Mouse (Mus musculus) kidney, postnatal 36 days (tissue): ENCODE data around the gene AC140267.1.

ENCODE experiments used
- DNase-seq, 2 experiments: peaks; one replicate each; pipeline ENCODE4 v3.0.0; 2021 to 2022; ENCODE audit warnings: mixed read lengths in 2 of 2

AC140267.1 gene

GRCm38 (mm10) chr15:80263610-80264575 lies 28.3 kb downstream of the AC140267.1 start, which contains the start of gene Rps19bp1:
Rps19bp1 (minus strand) TSS chr15:80264315.
- DNase-seq = peak; percentile 88 to 93

- peak; percentile 89 to 91 for DNase-seq
These were observed 30.6 kb downstream of the AC140267.1 start for GRCm38 (mm10) chr15:80266281-80266680.

GRCm38 (mm10) chr15:80271858-80272396 lies 36.3 kb downstream of the AC140267.1 start:
- DNase-seq = no peak

- DNase-seq = no peak
These were observed 41.5 kb downstream of the AC140267.1 start for GRCm38 (mm10) chr15:80277107-80277506.

DNA sequence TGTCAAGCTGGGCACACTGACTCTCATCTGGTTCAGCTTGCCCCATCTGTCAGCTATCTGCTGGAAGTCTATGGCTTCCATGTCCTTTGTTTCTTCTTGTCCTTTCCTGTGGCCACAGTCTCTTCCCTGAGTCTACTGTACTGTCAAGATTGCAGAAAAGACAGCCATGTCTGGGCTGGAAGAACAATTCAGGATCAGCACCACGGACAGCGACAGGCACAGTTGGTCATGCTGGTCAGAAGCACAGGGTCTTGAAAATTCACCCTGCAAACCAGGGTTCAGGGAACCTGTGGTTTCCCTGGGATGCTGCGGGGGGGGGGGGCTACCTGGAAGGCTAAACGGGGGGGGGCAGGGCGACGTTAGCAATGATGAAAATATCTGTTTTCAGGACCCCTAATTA lies 42.0 kb downstream of the AC140267.1 start:
- peak; percentile 42 to 87 for DNase-seq

GRCm38 (mm10) chr15:80278121-80278759 lies 42.6 kb downstream of the AC140267.1 start:
- no peak for DNase-seq

DNA sequence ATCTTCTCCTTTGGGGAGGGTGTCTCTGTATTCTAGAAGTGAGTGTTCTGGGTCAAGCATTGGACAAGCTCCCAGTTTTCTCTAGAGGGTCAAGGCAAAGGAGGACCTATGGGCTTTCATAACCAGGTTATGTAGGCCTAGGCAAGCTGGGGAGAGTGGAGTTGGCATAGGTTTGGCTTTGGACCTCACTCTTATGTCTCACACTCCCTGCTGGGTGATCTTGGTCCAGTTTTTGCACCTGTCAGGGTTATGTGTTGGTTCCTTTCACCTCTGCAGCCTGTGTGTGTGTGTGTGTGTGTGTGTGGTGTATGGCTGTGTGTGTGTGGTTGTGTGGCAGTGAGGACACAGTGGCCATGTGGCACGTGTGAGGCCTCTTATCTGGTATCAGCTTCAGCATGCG lies 43.4 kb downstream of the AC140267.1 start:
- no peak for DNase-seq

GRCm38 (mm10) chr15:80280646-80281045 lies 45.0 kb downstream of the AC140267.1 start:
- DNase-seq = peak in 1 of 2 experiments; percentile 66
